Mouse (Mus musculus) 3134 (cell line): ENCODE data around the gene Klf16.

ENCODE experiments used
- DNase-seq: peaks from one replicate; pipeline ENCODE4 v3.0.0-alpha.2; 2011; ENCODE audit warnings: low spot score; ENCODE audit not compliant: insufficient read length; ENCODE audit errors: extremely low read depth

Gene Klf16

GRCm38 (mm10) chr10:80577195-80578130 lies at the start of gene Klf16:
TSS of gene Klf16 (minus strand) at chr10:80577321.
- peak; percentile 97 for DNase-seq

- DNase-seq, result no peak
Measured at GRCm38 (mm10) chr10:80625764-80626163, 48.6 kb upstream of the Klf16 start.

- peak; percentile 64 for DNase-seq
Measured at GRCm38 (mm10) chr10:80623457-80624191, 46.5 kb upstream of the Klf16 start.

- peak; percentile 51 for DNase-seq
Measured at GRCm38 (mm10) chr10:80622661-80623456, 45.7 kb upstream of the Klf16 start, which contains the start of gene Csnk1g2. TSS of gene Csnk1g2 (plus strand) at chr10:80622838.

- peak; percentile 100 for DNase-seq
Measured at GRCm38 (mm10) chr10:80621940-80622660, 45.0 kb upstream of the Klf16 start.

- DNase-seq, result no peak
Measured at GRCm38 (mm10) chr10:80621690-80621939, 44.5 kb upstream of the Klf16 start.

- no peak for DNase-seq
Measured at GRCm38 (mm10) chr10:80620796-80621689, 43.9 kb upstream of the Klf16 start.

GRCm38 (mm10) chr10:80620365-80620764 lies 43.2 kb upstream of the Klf16 start:
- DNase-seq, result no peak

- DNase-seq, result peak; percentile 38
Measured at GRCm38 (mm10) chr10:80619465-80620244, 42.5 kb upstream of the Klf16 start.

- no peak for DNase-seq
Measured at GRCm38 (mm10) chr10:80618181-80618580, 41.1 kb upstream of the Klf16 start.

GRCm38 (mm10) chr10:80614351-80614750 lies 37.2 kb upstream of the Klf16 start:
- no peak for DNase-seq

- DNase-seq, result no peak
Measured at GRCm38 (mm10) chr10:80613821-80614220, 36.7 kb upstream of the Klf16 start.

- no peak for DNase-seq
Measured at GRCm38 (mm10) chr10:80611905-80612304, 34.8 kb upstream of the Klf16 start.

- DNase-seq, result no peak
Measured at GRCm38 (mm10) chr10:80611024-80611423, 33.9 kb upstream of the Klf16 start.

- DNase-seq, result no peak
Measured at GRCm38 (mm10) chr10:80610116-80610785, 33.1 kb upstream of the Klf16 start.

- DNase-seq, result no peak
Measured at GRCm38 (mm10) chr10:80609269-80609924, 32.3 kb upstream of the Klf16 start.

GRCm38 (mm10) chr10:80608435-80608834 lies 31.3 kb upstream of the Klf16 start:
- no peak for DNase-seq
